Mouse (Mus musculus) spleen, adult 12 weeks (tissue): ENCODE measurements around the gene Slc35f5.
A peak's percentile ranks its signal among the peaks of the same experiment; 100 is the strongest.

Experiments used
- DNase-seq: peaks from one replicate; pipeline ENCODE4 v3.0.0; 2022; ENCODE audit warnings: low spot score

Slc35f5 gene

GRCm38 (mm10) chr1:125574219-125574618 lies 13.8 kb downstream of the Slc35f5 start:
- DNase-seq = no peak

GRCm38 (mm10) chr1:125575458-125576114 lies 15.2 kb downstream of the Slc35f5 start:
- DNase-seq = no peak

- no peak for DNase-seq
Observed at GRCm38 (mm10) chr1:125576965-125577364, 16.6 kb downstream of the Slc35f5 start.

GRCm38 (mm10) chr1:125578091-125578490 lies 17.7 kb downstream of the Slc35f5 start:
- DNase-seq = no peak

GRCm38 (mm10) chr1:125581134-125581533 lies 20.7 kb downstream of the Slc35f5 start:
- no peak for DNase-seq

GRCm38 (mm10) chr1:125603620-125604019 lies 43.2 kb downstream of the Slc35f5 start:
- DNase-seq = no peak

- DNase-seq = peak; percentile 45
Observed at GRCm38 (mm10) chr1:125607087-125607803, 46.9 kb downstream of the Slc35f5 start.

- no peak for DNase-seq
Observed at GRCm38 (mm10) chr1:125624376-125625076, 64.1 kb downstream of the Slc35f5 start.

- DNase-seq = no peak
Observed at GRCm38 (mm10) chr1:125639501-125640253, 79.3 kb downstream of the Slc35f5 start.

GRCm38 (mm10) chr1:125643643-125644042 lies 83.2 kb downstream of the Slc35f5 start:
- no peak for DNase-seq
